Mouse (Mus musculus) urinary bladder, postnatal 14 days (tissue): ENCODE results near the gene Gm10097.

Experiments used
- DNase-seq: peaks from one replicate; pipeline ENCODE4 v3.0.0; 2021; ENCODE audit warnings: low spot score

The Gm10097 gene

GRCm38 (mm10) chr10:5068676-5069265, at the start of gene Gm10097:
Gene Gm10097 (plus strand): TSS chr10:5069192.
- no peak for DNase-seq

GRCm38 (mm10) chr10:5025906-5026305, 43.1 kb upstream of the Gm10097 start:
- no peak for DNase-seq

GRCm38 (mm10) chr10:5027208-5027607, 41.8 kb upstream of the Gm10097 start:
- no peak for DNase-seq

DNA sequence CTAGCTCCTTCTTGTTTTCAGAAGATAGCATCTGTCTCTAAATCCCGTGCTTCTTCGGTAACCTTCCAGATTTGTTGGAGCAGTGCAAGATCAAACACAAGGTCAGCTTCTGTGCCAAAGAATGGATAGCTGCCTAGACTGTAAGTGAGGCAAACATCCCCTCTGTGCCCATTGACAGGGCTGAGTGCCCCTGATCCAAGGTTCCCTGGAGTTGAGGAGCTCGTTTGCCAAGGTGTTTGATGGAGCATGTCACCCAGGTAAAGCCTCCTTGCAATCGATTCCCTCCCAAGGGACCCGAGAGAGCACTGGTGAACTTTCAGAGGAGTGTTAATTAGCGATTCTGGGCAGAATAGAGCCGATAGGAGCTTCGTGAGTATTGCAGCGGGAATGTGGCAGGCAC, 40.7 kb upstream of the Gm10097 start:
- no peak for DNase-seq

- DNase-seq = no peak
Observed at GRCm38 (mm10) chr10:5029161-5029560, 39.8 kb upstream of the Gm10097 start.

- DNase-seq = no peak
Observed at GRCm38 (mm10) chr10:5029883-5030282, 39.1 kb upstream of the Gm10097 start.

DNA sequence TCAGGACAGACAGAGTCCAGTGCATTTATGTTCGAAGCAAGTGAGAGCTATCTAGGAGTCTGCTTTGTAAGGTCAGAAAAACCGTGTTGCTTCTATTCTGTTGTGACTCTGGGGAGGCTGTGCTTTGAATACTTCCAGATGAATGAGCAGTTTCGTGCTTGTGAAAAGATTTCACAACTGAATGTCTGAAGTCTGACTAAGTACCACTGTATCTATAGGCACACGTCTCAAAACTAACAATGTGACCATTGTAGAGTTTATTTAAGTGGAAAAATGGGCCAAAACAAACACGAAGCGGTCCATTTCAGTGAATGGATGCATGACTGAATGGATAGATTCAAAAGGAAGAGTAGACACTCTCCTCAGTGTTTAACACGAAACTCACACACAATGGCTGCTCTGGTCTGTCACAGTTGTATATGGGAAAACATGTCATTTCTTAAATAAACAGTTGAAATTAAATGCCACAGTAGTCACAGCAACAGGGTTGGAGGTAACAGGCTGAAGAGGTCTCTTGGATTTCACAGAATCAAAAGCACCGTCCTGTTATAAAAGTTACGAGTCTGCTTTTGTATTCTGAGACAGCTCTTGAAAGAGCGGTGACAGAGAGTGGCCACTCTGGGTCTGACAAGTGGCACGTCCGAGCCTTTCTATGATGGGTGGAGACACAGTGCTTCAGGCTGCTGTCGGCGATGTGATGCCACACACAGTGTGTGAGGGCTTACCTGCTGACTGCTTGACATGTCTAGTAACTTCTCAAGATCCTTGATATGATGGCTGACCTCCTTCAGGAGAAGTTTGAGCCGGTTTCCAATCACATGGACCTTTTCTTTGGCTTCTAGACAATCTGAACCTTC, 36.6 kb upstream of the Gm10097 start:
- DNase-seq = no peak

DNA sequence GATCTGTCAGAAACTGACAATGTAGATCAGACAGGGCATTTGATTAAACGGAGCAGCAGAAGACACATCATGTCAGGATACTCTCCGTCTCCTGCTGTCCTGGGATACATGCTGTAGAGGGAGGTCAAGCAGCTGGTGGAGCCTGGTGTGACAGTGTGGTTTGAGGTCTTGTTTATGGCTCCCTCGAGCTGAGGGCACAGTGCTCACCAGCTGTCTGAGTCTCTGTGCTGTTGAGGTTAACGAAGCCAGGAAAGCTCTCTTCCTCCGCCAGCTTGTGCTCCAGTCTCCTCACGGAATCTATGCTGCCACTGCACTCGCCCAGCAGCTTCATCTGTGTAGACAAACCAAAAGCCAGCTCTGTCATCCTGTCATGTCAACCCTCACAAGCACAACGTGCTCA, 27.7 kb upstream of the Gm10097 start:
- no peak for DNase-seq

- DNase-seq = no peak
Observed at GRCm38 (mm10) chr10:5044481-5044880, 24.5 kb upstream of the Gm10097 start.

GRCm38 (mm10) chr10:5045213-5045612, 23.8 kb upstream of the Gm10097 start:
- DNase-seq = no peak

- no peak for DNase-seq
Observed at GRCm38 (mm10) chr10:5045671-5046070, 23.3 kb upstream of the Gm10097 start.

- no peak for DNase-seq
Observed at GRCm38 (mm10) chr10:5056243-5056735, 12.7 kb upstream of the Gm10097 start.

DNA sequence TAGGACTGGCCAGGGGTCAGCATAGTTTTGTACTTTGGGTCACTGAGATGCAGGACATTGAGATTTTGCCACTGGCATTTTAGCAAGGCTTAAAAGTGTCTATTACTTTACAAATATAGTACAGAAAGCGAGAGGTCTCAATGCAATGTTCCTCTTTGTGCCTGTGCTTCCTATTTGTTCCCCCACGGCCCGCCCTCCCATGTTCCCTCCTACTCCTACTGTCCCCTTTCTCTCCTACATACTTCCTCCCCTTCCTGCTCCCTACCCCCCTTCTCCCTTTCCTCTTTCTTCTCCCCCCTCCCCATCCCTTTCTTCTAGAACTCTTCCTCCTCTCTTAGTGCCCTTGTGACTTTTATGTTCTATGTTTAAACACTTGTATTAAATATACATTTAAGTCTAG, 12.1 kb upstream of the Gm10097 start:
- no peak for DNase-seq

- DNase-seq = no peak
Observed at GRCm38 (mm10) chr10:5057661-5058060, 11.3 kb upstream of the Gm10097 start.

- no peak for DNase-seq
Observed at GRCm38 (mm10) chr10:5058876-5059275, 10.1 kb upstream of the Gm10097 start.

DNA sequence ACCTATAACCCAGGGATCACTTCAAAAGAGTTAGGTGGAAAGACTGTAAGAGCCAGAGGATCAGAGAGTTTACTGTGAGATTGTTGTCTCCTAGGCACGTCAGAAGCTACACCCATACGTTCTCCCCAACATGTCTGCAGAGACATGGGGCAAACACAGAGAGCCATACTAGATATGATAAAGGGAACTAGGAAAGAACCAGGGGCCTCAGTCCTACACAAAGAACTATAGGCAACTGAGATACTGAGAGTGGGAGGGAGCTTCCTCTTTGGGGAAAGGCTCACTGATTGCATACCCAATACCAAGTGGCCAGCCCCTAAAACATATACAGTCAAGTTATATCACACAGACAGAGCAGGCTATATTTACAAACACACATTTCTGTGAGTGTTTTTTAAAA, 9.0 kb upstream of the Gm10097 start:
- DNase-seq = no peak

DNA sequence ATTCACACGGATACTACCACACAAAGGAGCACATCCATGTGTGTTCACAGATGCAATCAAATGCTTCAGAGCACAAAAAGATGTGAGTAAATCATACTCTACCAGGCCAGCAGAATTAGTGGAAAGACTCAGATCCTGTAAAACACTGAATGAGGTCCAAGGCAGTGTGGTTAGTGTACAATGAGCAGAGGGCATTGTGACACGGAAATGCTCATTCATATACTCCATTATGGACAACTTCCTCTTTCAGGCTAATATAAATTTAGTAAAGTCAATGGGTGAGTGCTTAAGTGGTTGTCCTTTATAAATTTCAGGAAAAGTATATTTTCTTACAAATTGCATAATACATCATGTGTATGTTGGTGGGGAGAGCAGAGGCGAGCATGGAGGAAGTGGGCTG, 1.9 kb upstream of the Gm10097 start:
- no peak for DNase-seq

DNA sequence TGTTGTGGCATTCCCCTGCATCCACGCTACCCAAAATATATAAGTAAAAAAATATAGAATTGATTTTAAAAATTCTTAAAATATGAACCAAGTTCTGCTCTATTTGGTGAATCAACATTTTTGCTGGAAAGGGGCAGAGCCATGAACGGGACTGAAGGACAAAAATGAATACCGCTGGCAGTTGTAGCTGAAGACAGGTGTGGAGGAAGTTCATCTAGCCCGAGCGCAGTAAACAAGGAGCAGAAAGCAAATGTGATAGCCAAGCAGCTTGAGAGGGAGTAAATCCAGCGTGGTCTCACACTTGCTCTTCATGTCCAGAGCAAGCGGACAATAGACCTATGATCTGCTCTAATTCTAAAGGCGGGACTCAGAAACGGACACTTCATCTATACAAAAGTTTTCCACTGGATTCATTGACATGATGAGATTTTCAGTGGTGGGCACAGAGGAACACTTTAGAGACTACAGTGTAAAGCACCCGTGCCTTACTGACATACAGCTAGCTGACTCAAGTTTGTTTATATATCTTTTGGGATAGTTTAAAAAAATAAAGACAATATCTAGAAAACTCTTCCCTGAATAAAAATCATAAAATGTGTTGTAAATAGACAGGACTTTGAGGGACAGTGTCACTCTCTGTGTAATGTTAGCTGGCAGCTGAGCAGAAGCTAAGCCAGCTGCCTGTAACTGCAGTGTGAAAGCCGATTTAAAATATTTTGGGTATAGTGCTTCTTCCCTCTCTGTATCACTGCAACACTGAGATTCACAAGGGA, 1.4 kb downstream of the Gm10097 start:
- no peak for DNase-seq

GRCm38 (mm10) chr10:5070941-5071231, 1.9 kb downstream of the Gm10097 start:
- DNase-seq = no peak

DNA sequence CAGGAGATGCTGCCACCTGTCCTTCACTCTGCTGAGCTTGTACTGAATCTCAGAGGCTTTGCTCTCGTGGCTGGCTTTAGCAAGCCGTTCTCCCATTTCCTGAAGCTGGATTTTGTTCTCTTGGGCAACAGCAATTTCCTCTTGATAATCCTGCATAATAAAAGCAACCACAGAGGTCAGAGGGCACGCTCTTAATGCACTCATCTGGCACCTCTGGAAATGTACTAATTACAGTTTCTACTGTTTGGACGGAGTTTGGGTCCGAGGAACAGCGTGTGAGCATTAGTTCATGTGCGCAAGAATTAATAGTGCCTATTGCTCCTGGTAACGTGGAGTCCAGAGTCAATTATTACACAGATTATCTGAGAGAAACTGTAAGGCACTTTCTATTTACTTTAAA, 3.1 kb downstream of the Gm10097 start:
- no peak for DNase-seq

DNA sequence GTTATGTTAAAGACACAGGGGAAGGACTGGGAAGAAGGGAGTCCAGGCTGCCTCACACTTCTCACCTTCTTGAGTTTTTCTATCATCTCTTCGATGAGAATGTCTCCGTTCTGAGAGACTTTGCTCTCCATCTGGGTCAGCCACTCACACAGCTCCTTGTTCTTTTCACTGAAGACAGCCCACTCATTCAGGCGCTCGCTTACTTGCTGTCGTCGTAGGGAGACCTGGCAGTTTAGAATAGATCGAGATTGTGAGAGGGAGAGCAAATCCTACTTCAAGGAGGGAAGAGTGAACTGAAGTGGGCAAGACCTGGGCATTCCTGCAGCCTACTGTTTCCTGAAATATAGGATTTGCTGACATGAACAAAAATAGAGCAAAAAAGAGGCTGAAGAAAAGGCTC, 6.7 kb downstream of the Gm10097 start:
- DNase-seq = no peak

- DNase-seq = peak; percentile 46
Observed at GRCm38 (mm10) chr10:5079945-5080468, 11.0 kb downstream of the Gm10097 start.

DNA sequence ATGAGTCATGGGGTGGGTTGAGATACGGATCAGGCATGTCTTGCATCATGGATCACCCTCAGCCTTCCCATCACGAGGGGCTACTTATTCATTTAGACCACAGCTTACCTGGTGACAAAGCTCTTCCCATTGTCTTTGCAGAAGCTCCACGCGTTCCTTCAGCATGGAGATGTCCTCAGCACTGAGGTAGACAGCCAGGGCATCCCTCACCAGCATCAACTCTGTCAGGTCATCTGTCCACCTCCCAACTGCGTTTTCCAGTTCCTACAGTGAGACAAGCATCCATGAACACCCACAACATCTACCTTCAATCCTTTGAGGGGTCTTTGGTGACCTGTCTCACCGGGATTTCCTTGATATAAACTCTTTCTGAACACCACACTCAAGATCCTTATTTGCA, 14.7 kb downstream of the Gm10097 start:
- DNase-seq = no peak
